Comparison of ENCODE assay signal across 8 mouse cellular contexts in the genomic region with DNA sequence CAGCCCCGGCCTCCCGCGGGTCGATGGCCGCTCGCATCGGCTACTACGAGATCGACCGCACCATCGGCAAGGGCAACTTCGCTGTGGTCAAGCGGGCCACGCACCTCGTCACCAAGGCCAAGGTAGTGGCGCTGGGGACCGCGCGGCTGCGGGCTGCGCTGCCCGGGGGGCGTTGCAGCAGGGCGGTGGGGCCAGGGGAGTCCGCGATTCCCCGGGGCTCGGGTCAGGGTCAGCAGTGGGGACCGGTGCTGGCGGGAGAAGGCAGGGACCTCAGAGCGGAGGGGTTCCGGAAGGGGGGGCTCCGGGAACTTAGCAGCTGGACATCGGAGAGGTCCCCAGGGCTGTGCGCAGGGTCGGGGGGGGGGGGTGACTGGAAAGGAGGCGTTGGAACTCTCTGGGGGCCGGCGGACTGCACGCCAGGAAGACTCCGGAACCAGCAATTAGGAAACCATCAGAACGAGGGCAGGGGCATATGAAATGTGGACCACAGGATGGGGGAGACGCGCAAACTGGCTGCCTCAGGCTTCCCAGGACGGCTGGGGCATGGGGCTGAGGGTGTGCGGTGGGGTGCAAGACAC. TPM values are rescaled to one million over a fixed set of nuclear protein-coding genes. Genes with fewer than 3 reads are reported as not detected.
DNase-seq lines count a peak whose midpoint lies in the region; ATAC-seq and TF ChIP-seq lines count a peak whose summit lies in the region.

No protein-coding gene starts in this region.

- no peaks in the 10 kb centered on the region for H3K9me3 ChIP-seq in ES-E14 (ENCODE audit: control insufficient read depth, insufficient read depth, low read depth, low read length)
- no peaks in the 10 kb centered on the region for H3K9me3 ChIP-seq in heart, embryonic 12.5 days (replicated peaks)
- H3K9me3 ChIP-seq in kidney, postnatal 0 days (replicated peaks; ENCODE audit: low read length) = no peaks in the 10 kb centered on the region
- H3K9me3 ChIP-seq in stomach, embryonic 14.5 days (ENCODE audit: control insufficient read depth, low read depth, low read length) = no peaks in the 10 kb centered on the region

- TF ChIP-seq CTCF in kidney, postnatal 0 days (IDR thresholded peaks at IDR 0.05; ENCODE audit: low read depth) = no peak

- peak overlapping the region; percentile 83 to 98 for H3K4me3 ChIP-seq in ES-E14 (ENCODE audit: insufficient read depth in 1 of 2, low read depth in 1 of 2, low read length in 2 of 2, poor library complexity in 1 of 2, severe bottlenecking in 1 of 2)
- peak overlapping the region; percentile 89 for H3K4me3 ChIP-seq in heart, embryonic 12.5 days
- peak overlapping the region; percentile 96 for H3K4me3 ChIP-seq in kidney, postnatal 0 days (replicated peaks; ENCODE audit: low read depth, low read length)
- peak overlapping the region; percentile 91 for H3K4me3 ChIP-seq in stomach, embryonic 14.5 days (ENCODE audit: low read depth, low read length)

- H3K9ac ChIP-seq in ES-E14 (ENCODE audit: insufficient read depth, low read depth, low read length, poor library complexity, severe bottlenecking) = peak overlapping the region; percentile 91
- peak overlapping the region; percentile 92 for H3K9ac ChIP-seq in heart, embryonic 12.5 days
- H3K9ac ChIP-seq in kidney, postnatal 0 days (ENCODE audit: low read depth, low read length) = peak overlapping the region; percentile 96
- H3K9ac ChIP-seq in stomach, embryonic 14.5 days (replicated peaks; ENCODE audit: low read depth, low read length) = peak overlapping the region; percentile 96

- peaks cover 4 to 18% of the 10 kb centered on the region in 2 experiments; a peak in 3 of 4 replicates for H3K4me1 ChIP-seq in ES-E14 (ENCODE audit: control insufficient read depth in 2 of 2, insufficient read depth in 2 of 2, low read length in 2 of 2, poor library complexity in 1 of 2)
- peaks cover 47% of the 10 kb centered on the region for H3K4me1 ChIP-seq in heart, embryonic 12.5 days (replicated peaks)
- H3K4me1 ChIP-seq in kidney, postnatal 0 days (replicated peaks; ENCODE audit: insufficient read depth, low read length) = peaks cover 30% of the 10 kb centered on the region
- H3K4me1 ChIP-seq in stomach, embryonic 14.5 days (ENCODE audit: control insufficient read depth, insufficient read depth, low read length) = peaks cover 33% of the 10 kb centered on the region

- peak; percentile 42 for DNase-seq in frontal cortex, postnatal 25 days (ENCODE audit: low spot score in 2 of 2)
- no peak for DNase-seq in ES-E14 (ENCODE audit: low read depth, low spot score)
- DNase-seq in embryo, embryonic 10 days (ENCODE audit: low spot score) = peak; percentile 65
- peak; percentile 55 for DNase-seq in kidney, postnatal 0 days (ENCODE audit: low spot score)

- H3K36me3 ChIP-seq in ES-E14 (ENCODE audit: control insufficient read depth, insufficient read depth, low read length, poor library complexity, severe bottlenecking) = no peaks in the 10 kb centered on the region
- peaks cover under 1% of the 10 kb centered on the region; the same call in 1 of the 2 replicates for H3K36me3 ChIP-seq in heart, embryonic 12.5 days
- no peaks in the 10 kb centered on the region for H3K36me3 ChIP-seq in kidney, postnatal 0 days (ENCODE audit: insufficient read depth, low read length)
- H3K36me3 ChIP-seq in stomach, embryonic 14.5 days (ENCODE audit: control insufficient read depth, insufficient read depth, low read length) = no peaks in the 10 kb centered on the region; the same call in 1 of the 2 replicates

- 0% methylated on average over 42 of the region's 46 CpGs for WGBS in heart, embryonic 12.5 days
- under 1% methylated on average over 46 of the region's 46 CpGs for WGBS in kidney, postnatal 0 days
- WGBS in stomach, embryonic 14.5 days = 1% methylated on average over 40 of the region's 46 CpGs

- no peak for ATAC-seq in frontal cortex, adult (ENCODE audit: low TSS enrichment)
- peak; percentile 68 for ATAC-seq in heart, embryonic 12.5 days (ENCODE audit: insufficient number of reproducible peaks, low FRiP score)
- peak; percentile 70 for ATAC-seq in kidney, postnatal 0 days (replicated peaks; ENCODE audit: low FRiP score, low read depth)
- ATAC-seq in megakaryocyte progenitor cell, adult 5-6 weeks (replicated peaks; ENCODE audit: poor library complexity) = 0 out of 2 replicates have a peak, but pooled peaks have one; percentile 5
- peak; percentile 62 for ATAC-seq in stomach, embryonic 14.5 days (ENCODE audit: insufficient number of reproducible peaks, insufficient read depth, low FRiP score, low read depth)

- no peaks in the 10 kb centered on the region for H3K27me3 ChIP-seq in heart, embryonic 12.5 days (replicated peaks)
- no peaks in the 10 kb centered on the region for H3K27me3 ChIP-seq in kidney, postnatal 0 days (ENCODE audit: insufficient read depth, low read length)
- no peaks in the 10 kb centered on the region for H3K27me3 ChIP-seq in stomach, embryonic 14.5 days (ENCODE audit: control insufficient read depth, insufficient read depth, low read length)

- in situ Hi-C loops in ES-E14 (cut with MboI; ENCODE audit: low sequenced_read_pairs in 2 of 2, unreplicated experiment in 2 of 2) = no loop called here

- peak overlapping the region; percentile 45; the same call in 1 of the 2 replicates for H3K27ac ChIP-seq in ES-E14 (ENCODE audit: insufficient read depth, low read depth, low read length, poor library complexity, severe bottlenecking)
- H3K27ac ChIP-seq in heart, embryonic 12.5 days (ENCODE audit: poor library complexity, severe bottlenecking) = peak overlapping the region; percentile 89
- H3K27ac ChIP-seq in kidney, postnatal 0 days = peak overlapping the region; percentile 96
- H3K27ac ChIP-seq in stomach, embryonic 14.5 days (ENCODE audit: low read length) = peak overlapping the region; percentile 89

- peak overlapping the region; percentile 93 for H3K4me2 ChIP-seq in heart, embryonic 12.5 days
- H3K4me2 ChIP-seq in kidney, postnatal 0 days (ENCODE audit: low read length) = peak overlapping the region; percentile 69
- H3K4me2 ChIP-seq in stomach, embryonic 14.5 days (replicated peaks; ENCODE audit: low read depth, low read length) = peak overlapping the region; percentile 89

TF ChIP-seq in ES-E14, 5 proteins besides CTCF, POLR2A, EP300 and RAD21:
- no peak for TF ChIP-seq ZNF384 (IDR thresholded peaks at IDR 0.05; ENCODE audit: low read depth, low read length)
- no peak for TF ChIP-seq ZC3H11A (IDR thresholded peaks at IDR 0.05; ENCODE audit: borderline replicate concordance, low read depth, low read length)
- TF ChIP-seq HCFC1 (IDR thresholded peaks at IDR 0.05; ENCODE audit: borderline replicate concordance, insufficient read depth, low read length) = no peak
- TF ChIP-seq MAFK (IDR thresholded peaks at IDR 0.05; ENCODE audit: insufficient read depth, low read depth, low read length) = no peak
- no peak for TF ChIP-seq CHD2 (IDR thresholded peaks at IDR 0.05; ENCODE audit: low read depth, low read length)

RNA-seq across cellular contexts. Expression of gene Sik3, which starts 0.5 kb away (rescaled TPM):
- 18.9 and 25.3 TPM in 2 replicates for total RNA-seq in ES-E14 (2012; rRNA removed)
- 13.9 and 15.0 TPM in 2 replicates for polyA plus RNA-seq in heart, embryonic 12.5 days (2016; fragmentation: Nextera tagmentation; extraction: Ambion mirVana)
- 12.5 and 12.7 TPM in 2 replicates for polyA plus RNA-seq in kidney, postnatal 0 days (2015; fragmentation: Nextera tagmentation; extraction: Ambion mirVana)
- 24.3 and 26.8 TPM in 2 replicates for total RNA-seq in megakaryocyte progenitor cell, adult 5-6 weeks (2015)
- total RNA-seq in megakaryocyte progenitor cell, adult 5-6 weeks (2017) = 13.3 and 15.2 TPM in 2 replicates
- 8.7 and 9.6 TPM in 2 replicates for polyA plus RNA-seq in stomach, embryonic 14.5 days (2014; fragmentation: Nextera tagmentation; extraction: Ambion mirVana)

RNA-seq across cellular contexts. Expression of gene Pafah1b2, which starts 0.6 kb away (rescaled TPM):
- total RNA-seq in ES-E14 (2012; rRNA removed) = 51.1 and 64.9 TPM in 2 replicates
- 173 and 175 TPM in 2 replicates for polyA plus RNA-seq in heart, embryonic 12.5 days (2016; fragmentation: Nextera tagmentation; extraction: Ambion mirVana)
- polyA plus RNA-seq in kidney, postnatal 0 days (2015; fragmentation: Nextera tagmentation; extraction: Ambion mirVana) = 113 and 127 TPM in 2 replicates
- total RNA-seq in megakaryocyte progenitor cell, adult 5-6 weeks (2015) = 50.8 and 60.9 TPM in 2 replicates
- 111 and 112 TPM in 2 replicates for total RNA-seq in megakaryocyte progenitor cell, adult 5-6 weeks (2017)
- 177 and 180 TPM in 2 replicates for polyA plus RNA-seq in stomach, embryonic 14.5 days (2014; fragmentation: Nextera tagmentation; extraction: Ambion mirVana)

RNA-seq across cellular contexts. Expression of gene Sidt2, which starts 58.0 kb away (rescaled TPM):
- 44.7 and 50.3 TPM in 2 replicates for total RNA-seq in ES-E14 (2012; rRNA removed)
- polyA plus RNA-seq in heart, embryonic 12.5 days (2016; fragmentation: Nextera tagmentation; extraction: Ambion mirVana) = 48.5 and 53.5 TPM in 2 replicates
- 50.8 and 53.5 TPM in 2 replicates for polyA plus RNA-seq in kidney, postnatal 0 days (2015; fragmentation: Nextera tagmentation; extraction: Ambion mirVana)
- total RNA-seq in megakaryocyte progenitor cell, adult 5-6 weeks (2015) = 29.4 and 32.7 TPM in 2 replicates
- total RNA-seq in megakaryocyte progenitor cell, adult 5-6 weeks (2017) = 15.3 and 21.9 TPM in 2 replicates
- polyA plus RNA-seq in stomach, embryonic 14.5 days (2014; fragmentation: Nextera tagmentation; extraction: Ambion mirVana) = 41.5 and 42.1 TPM in 2 replicates

Comparison
In these comparisons a context has a peak if more than half of its experiments do, and no peak if none do; other contexts are left out.
1. H3K27ac ChIP-seq: peak in every context shown above with its lines; median percentile 96 in kidney, postnatal 0 days; 89 in heart, embryonic 12.5 days; 89 in stomach, embryonic 14.5 days; 45 in ES-E14.